Comparison of ENCODE assay signal across 22 mouse cellular contexts in the genomic region with DNA sequence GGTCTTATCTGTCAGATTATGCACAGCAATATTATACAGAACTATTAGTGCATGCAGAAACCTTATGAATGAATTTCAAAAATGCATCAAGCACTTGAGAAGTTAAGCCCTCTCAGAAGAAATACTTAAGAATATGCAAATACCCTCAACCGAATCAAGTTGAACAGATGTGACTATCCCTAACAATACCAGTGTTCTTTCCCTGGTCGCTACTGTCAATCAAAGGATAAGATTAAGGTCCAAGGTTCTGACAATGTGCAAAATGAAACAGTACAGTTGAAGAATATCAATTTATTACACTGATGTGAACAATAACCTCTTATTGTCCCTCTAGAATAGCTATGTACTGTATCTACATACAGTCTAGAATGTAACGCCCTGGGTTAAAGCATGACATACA.
DNase-seq lines count a peak whose midpoint lies in the region; ATAC-seq and TF ChIP-seq lines count a peak whose summit lies in the region.
"Had no signal": no experiment of that assay in that cellular context is flagged by ENCODE, and none has a peak within 500 bp of the region (broad histone marks: within the 10 kb centered on the region; RNA-seq: fewer than 3 reads in every experiment).

No protein-coding gene starts in this region.

- 58% methylated on average over 3 of the region's 3 CpGs for WGBS in midbrain, embryonic 11.5 days
- WGBS in midbrain, embryonic 16.5 days = 31% methylated on average over 3 of the region's 3 CpGs
- WGBS in midbrain, embryonic 12.5 days = 42% methylated on average over 3 of the region's 3 CpGs
- WGBS in midbrain, embryonic 10.5 days = 75% methylated on average over 3 of the region's 3 CpGs
- WGBS in midbrain, embryonic 14.5 days = 26% methylated on average over 3 of the region's 3 CpGs
- WGBS in midbrain, embryonic 13.5 days = 36% methylated on average over 3 of the region's 3 CpGs
- 33% methylated on average over 3 of the region's 3 CpGs for WGBS in midbrain, embryonic 15.5 days
- 29% methylated on average over 3 of the region's 3 CpGs for WGBS in midbrain, postnatal 0 days

- H3K4me3 ChIP-seq in midbrain, embryonic 11.5 days (ENCODE audit: low read depth, low read length) = no peak overlapping the region
- H3K4me3 ChIP-seq in midbrain, embryonic 16.5 days (ENCODE audit: low read depth, low read length) = no peak overlapping the region
- no peak overlapping the region for H3K4me3 ChIP-seq in midbrain, embryonic 12.5 days
- no peak overlapping the region for H3K4me3 ChIP-seq in midbrain, embryonic 10.5 days
- no peak overlapping the region for H3K4me3 ChIP-seq in midbrain, embryonic 14.5 days (replicated peaks; ENCODE audit: low read depth, low read length)
- H3K4me3 ChIP-seq in midbrain, embryonic 13.5 days (replicated peaks) = no peak overlapping the region
- no peak overlapping the region for H3K4me3 ChIP-seq in midbrain, embryonic 15.5 days
- H3K4me3 ChIP-seq in midbrain, postnatal 0 days (ENCODE audit: low read depth, low read length) = no peak overlapping the region

- H3K4me2 ChIP-seq in midbrain, embryonic 11.5 days = no peak overlapping the region
- no peak overlapping the region for H3K4me2 ChIP-seq in midbrain, embryonic 16.5 days (ENCODE audit: low read length)
- no peak overlapping the region for H3K4me2 ChIP-seq in midbrain, embryonic 12.5 days (replicated peaks)
- no peak overlapping the region for H3K4me2 ChIP-seq in midbrain, embryonic 14.5 days (ENCODE audit: low read length)
- H3K4me2 ChIP-seq in midbrain, embryonic 13.5 days (replicated peaks) = no peak overlapping the region
- no peak overlapping the region for H3K4me2 ChIP-seq in midbrain, embryonic 15.5 days
- H3K4me2 ChIP-seq in midbrain, postnatal 0 days (ENCODE audit: low read depth, low read length, poor library complexity, severe bottlenecking) = no peak overlapping the region

- no peak for DNase-seq in midbrain, embryonic 11.5 days (ENCODE audit: low spot score, missing footprints)
- DNase-seq in midbrain, embryonic 10.5 days (ENCODE audit: low spot score) = no peak
- no peak for DNase-seq in midbrain, embryonic 14.5 days
- DNase-seq in midbrain, postnatal 0 days (ENCODE audit: low spot score) = no peak
- DNase-seq: adrenal gland, adult 2 months; adrenal gland, adult 8-10 months; adrenal gland, postnatal 10 days; adrenal gland, postnatal 14 days; adrenal gland, postnatal 25 days; adrenal gland, postnatal 36 days; B cell, adult 2 months; cerebellum, adult 11 months; cerebellum, adult 11-12 months had no signal

- H3K27ac ChIP-seq in midbrain, embryonic 11.5 days (ENCODE audit: low read depth, low read length) = no peak overlapping the region
- no peak overlapping the region for H3K27ac ChIP-seq in midbrain, embryonic 16.5 days (ENCODE audit: low read length)
- H3K27ac ChIP-seq in midbrain, embryonic 12.5 days (replicated peaks) = no peak overlapping the region
- no peak overlapping the region for H3K27ac ChIP-seq in midbrain, embryonic 10.5 days (replicated peaks)
- no peak overlapping the region for H3K27ac ChIP-seq in midbrain, embryonic 14.5 days (replicated peaks; ENCODE audit: low read depth, low read length)
- H3K27ac ChIP-seq in midbrain, embryonic 13.5 days = no peak overlapping the region
- H3K27ac ChIP-seq in midbrain, embryonic 15.5 days = no peak overlapping the region
- no peak overlapping the region for H3K27ac ChIP-seq in midbrain, postnatal 0 days (ENCODE audit: low read depth, low read length)

- ATAC-seq in midbrain, embryonic 11.5 days (ENCODE audit: low FRiP score) = 0 out of 2 replicates have a peak, but pooled peaks have one; percentile 27
- no peak for ATAC-seq in midbrain, embryonic 16.5 days
- 0 out of 2 replicates have a peak, but pooled peaks have one; percentile 44 for ATAC-seq in midbrain, embryonic 12.5 days (ENCODE audit: low FRiP score, low read depth)
- peak; percentile 62; the same call in 1 of the 2 replicates for ATAC-seq in midbrain, embryonic 14.5 days (ENCODE audit: low FRiP score, low TSS enrichment)
- ATAC-seq in midbrain, embryonic 13.5 days = no peak
- ATAC-seq in midbrain, embryonic 15.5 days (replicated peaks) = peak; percentile 63
- ATAC-seq in midbrain, postnatal 0 days (ENCODE audit: low FRiP score) = no peak
- ATAC-seq: activated CD4-positive, CD25-positive, alpha-beta regulatory T cell, adult 4 months; CD4-positive, CD25-positive, alpha-beta regulatory T cell, adult 4 months; Patski had no signal

- H3K9ac ChIP-seq in midbrain, embryonic 11.5 days (ENCODE audit: low read length) = no peak overlapping the region
- H3K9ac ChIP-seq in midbrain, embryonic 16.5 days (ENCODE audit: low read depth, low read length) = no peak overlapping the region
- no peak overlapping the region for H3K9ac ChIP-seq in midbrain, embryonic 12.5 days (replicated peaks)
- no peak overlapping the region for H3K9ac ChIP-seq in midbrain, embryonic 14.5 days (replicated peaks; ENCODE audit: low read length)
- H3K9ac ChIP-seq in midbrain, embryonic 13.5 days (replicated peaks) = no peak overlapping the region
- no peak overlapping the region for H3K9ac ChIP-seq in midbrain, embryonic 15.5 days
- no peak overlapping the region for H3K9ac ChIP-seq in midbrain, postnatal 0 days (replicated peaks; ENCODE audit: low read length, poor library complexity, severe bottlenecking)

- no peaks in the 10 kb centered on the region; the same call in 1 of the 2 replicates for H3K9me3 ChIP-seq in midbrain, embryonic 11.5 days (ENCODE audit: control insufficient read depth, low read length)
- H3K9me3 ChIP-seq in midbrain, embryonic 16.5 days (replicated peaks; ENCODE audit: control insufficient read depth, low read length, poor library complexity, severe bottlenecking) = no peaks in the 10 kb centered on the region
- no peaks in the 10 kb centered on the region for H3K9me3 ChIP-seq in midbrain, embryonic 12.5 days
- H3K9me3 ChIP-seq in midbrain, embryonic 10.5 days (replicated peaks) = no peaks in the 10 kb centered on the region
- H3K9me3 ChIP-seq in midbrain, embryonic 14.5 days (ENCODE audit: control insufficient read depth, low read length) = no peaks in the 10 kb centered on the region
- no peaks in the 10 kb centered on the region for H3K9me3 ChIP-seq in midbrain, embryonic 13.5 days
- H3K9me3 ChIP-seq in midbrain, embryonic 15.5 days = no peaks in the 10 kb centered on the region
- H3K9me3 ChIP-seq in midbrain, postnatal 0 days (ENCODE audit: low read length) = no peaks in the 10 kb centered on the region
- H3K9me3 ChIP-seq: G1E had no signal

- no peaks in the 10 kb centered on the region for H3K36me3 ChIP-seq in midbrain, embryonic 11.5 days (ENCODE audit: control insufficient read depth, insufficient read depth, low read length)
- no peaks in the 10 kb centered on the region for H3K36me3 ChIP-seq in midbrain, embryonic 16.5 days (ENCODE audit: control insufficient read depth, insufficient read depth, low read length)
- peaks cover 8% of the 10 kb centered on the region; the same call in 1 of the 2 replicates for H3K36me3 ChIP-seq in midbrain, embryonic 12.5 days
- peaks cover 25% of the 10 kb centered on the region for H3K36me3 ChIP-seq in midbrain, embryonic 10.5 days
- H3K36me3 ChIP-seq in midbrain, embryonic 14.5 days (ENCODE audit: control insufficient read depth, insufficient read depth, low read length) = peaks cover 10% of the 10 kb centered on the region; the same call in 1 of the 2 replicates
- peaks cover 12% of the 10 kb centered on the region for H3K36me3 ChIP-seq in midbrain, embryonic 13.5 days
- 0 out of 2 replicates have a peak, but pooled peaks cover 7% of the 10 kb centered on the region for H3K36me3 ChIP-seq in midbrain, embryonic 15.5 days (replicated peaks)
- H3K36me3 ChIP-seq in midbrain, postnatal 0 days (ENCODE audit: insufficient read depth, low read length) = no peaks in the 10 kb centered on the region
- H3K36me3 ChIP-seq: G1E had no signal

- no peaks in the 10 kb centered on the region for H3K4me1 ChIP-seq in midbrain, embryonic 11.5 days (ENCODE audit: control insufficient read depth, insufficient read depth, low read length)
- no peaks in the 10 kb centered on the region; the same call in 1 of the 2 replicates for H3K4me1 ChIP-seq in midbrain, embryonic 16.5 days (ENCODE audit: control insufficient read depth, insufficient read depth, low read length)
- peaks cover 4% of the 10 kb centered on the region; the same call in 1 of the 2 replicates for H3K4me1 ChIP-seq in midbrain, embryonic 12.5 days
- peaks cover 6% of the 10 kb centered on the region; the same call in 1 of the 2 replicates for H3K4me1 ChIP-seq in midbrain, embryonic 10.5 days
- H3K4me1 ChIP-seq in midbrain, embryonic 14.5 days (ENCODE audit: control insufficient read depth, insufficient read depth, low read length) = no peaks in the 10 kb centered on the region
- H3K4me1 ChIP-seq in midbrain, embryonic 13.5 days (replicated peaks) = 0 out of 2 replicates have a peak, but pooled peaks cover 3% of the 10 kb centered on the region
- H3K4me1 ChIP-seq in midbrain, embryonic 15.5 days = no peaks in the 10 kb centered on the region
- no peaks in the 10 kb centered on the region for H3K4me1 ChIP-seq in midbrain, postnatal 0 days (ENCODE audit: insufficient read depth, low read length)

- no peaks in the 10 kb centered on the region for H3K27me3 ChIP-seq in midbrain, embryonic 11.5 days (ENCODE audit: control insufficient read depth, insufficient read depth, low read length)
- H3K27me3 ChIP-seq in midbrain, embryonic 16.5 days (ENCODE audit: control insufficient read depth, insufficient read depth, low read depth, low read length) = no peaks in the 10 kb centered on the region
- H3K27me3 ChIP-seq in midbrain, embryonic 12.5 days = no peaks in the 10 kb centered on the region
- no peaks in the 10 kb centered on the region for H3K27me3 ChIP-seq in midbrain, embryonic 10.5 days (ENCODE audit: low read depth, poor library complexity, severe bottlenecking)
- H3K27me3 ChIP-seq in midbrain, embryonic 14.5 days (ENCODE audit: control insufficient read depth, insufficient read depth, low read length) = no peaks in the 10 kb centered on the region
- no peaks in the 10 kb centered on the region for H3K27me3 ChIP-seq in midbrain, embryonic 13.5 days
- H3K27me3 ChIP-seq in midbrain, embryonic 15.5 days (replicated peaks) = no peaks in the 10 kb centered on the region
- no peaks in the 10 kb centered on the region for H3K27me3 ChIP-seq in midbrain, postnatal 0 days (ENCODE audit: insufficient read depth, low read length)
- H3K27me3 ChIP-seq: CH12.LX, Patski had no signal

- no peak for TF ChIP-seq CTCF in midbrain, postnatal 0 days (IDR thresholded peaks at IDR 0.05)

Comparison
In these comparisons a context has a peak if more than half of its experiments do, and no peak if none do; other contexts are left out.
1. ATAC-seq: peak in midbrain, embryonic 11.5 days (single experiment), midbrain, embryonic 12.5 days (single experiment), midbrain, embryonic 14.5 days (single experiment) and midbrain, embryonic 15.5 days (single experiment); none in midbrain, embryonic 16.5 days (single experiment), midbrain, embryonic 13.5 days (single experiment) and midbrain, postnatal 0 days (single experiment).